Mouse (Mus musculus) layer of hippocampus, adult 2 months (tissue): Measurements from ENCODE around the gene Arl6ip5. TPM values are rescaled to one million over a fixed set of nuclear protein-coding genes. Genes with fewer than 3 reads are reported as not detected.

Experiments
- DNase-seq, 2 experiments: peaks; one replicate each; pipeline ENCODE4 v3.0.0; 2022; ENCODE audit warnings: low spot score in 2 of 2
- H3K27ac ChIP-seq: fragments of 200-600 bp; 2 replicates; pipeline ENCODE4 v1.8.1; 2022
- H3K4me3 ChIP-seq: fragments of 200-600 bp; 2 replicates; pipeline ENCODE4 v1.8.1; 2022; ENCODE audit warnings: mild to moderate bottlenecking
- CTCF ChIP-seq: fragments of 200-600 bp; conservative IDR thresholded peaks from 2 replicates; pipeline ENCODE4 v1.8.1; 2022; ENCODE audit warnings: antibody characterized with exemption, mild to moderate bottlenecking, moderate library complexity
- total RNA-seq, 2 experiments: library from RNA; stranded (reverse); gene quantifications; 2 replicates each; pipeline ENCODE4 v1.2.3; 2021

Gene Arl6ip5
- total RNA-seq, 2 experiments from 2014 or later = 176 to 180 TPM

DNA sequence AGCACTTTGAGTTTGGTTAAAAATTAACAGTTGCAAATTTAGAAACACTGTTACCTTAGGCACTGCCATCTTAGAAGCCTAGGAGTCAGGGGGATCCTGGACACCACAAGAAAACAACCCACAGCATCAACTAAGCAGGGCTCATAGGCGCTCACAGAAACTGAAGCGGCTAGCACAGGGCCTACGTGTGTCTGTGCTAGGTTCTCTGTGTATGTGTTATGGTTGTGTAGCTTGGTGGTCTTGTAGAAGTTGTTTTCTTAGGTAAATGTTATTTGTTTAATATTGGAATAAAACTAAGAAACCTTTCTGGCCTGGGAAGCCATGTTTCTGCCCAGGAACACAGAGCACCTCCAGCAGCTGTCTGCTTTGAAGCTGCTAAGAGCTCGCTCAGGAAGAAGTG is 738 bp upstream of the Arl6ip5 start:
- no peak for DNase-seq
- no peak for TF ChIP-seq CTCF
- Histone ChIP-seq H3K27ac (no peak overlapping the region), H3K4me3 (no peak overlapping the region)

GRCm38 (mm10) chr6:97210962-97211601 is 593 bp downstream of the Arl6ip5 start:
- H3K27ac ChIP-seq = peak overlapping the region; percentile 88
- H3K4me3 ChIP-seq = peak overlapping the region; percentile 98
- DNase-seq = no peak
- TF ChIP-seq CTCF = peak; percentile 27; the same call in 1 of the 2 replicates

- peak overlapping the region; percentile 98 for H3K4me3 ChIP-seq
- peak in 1 of 2 experiments; percentile 19 for DNase-seq
- peak overlapping the region; percentile 88 for H3K27ac ChIP-seq
- no peak for TF ChIP-seq CTCF
Observed at GRCm38 (mm10) chr6:97211981-97212380, 1.5 kb downstream of the Arl6ip5 start.

DNA sequence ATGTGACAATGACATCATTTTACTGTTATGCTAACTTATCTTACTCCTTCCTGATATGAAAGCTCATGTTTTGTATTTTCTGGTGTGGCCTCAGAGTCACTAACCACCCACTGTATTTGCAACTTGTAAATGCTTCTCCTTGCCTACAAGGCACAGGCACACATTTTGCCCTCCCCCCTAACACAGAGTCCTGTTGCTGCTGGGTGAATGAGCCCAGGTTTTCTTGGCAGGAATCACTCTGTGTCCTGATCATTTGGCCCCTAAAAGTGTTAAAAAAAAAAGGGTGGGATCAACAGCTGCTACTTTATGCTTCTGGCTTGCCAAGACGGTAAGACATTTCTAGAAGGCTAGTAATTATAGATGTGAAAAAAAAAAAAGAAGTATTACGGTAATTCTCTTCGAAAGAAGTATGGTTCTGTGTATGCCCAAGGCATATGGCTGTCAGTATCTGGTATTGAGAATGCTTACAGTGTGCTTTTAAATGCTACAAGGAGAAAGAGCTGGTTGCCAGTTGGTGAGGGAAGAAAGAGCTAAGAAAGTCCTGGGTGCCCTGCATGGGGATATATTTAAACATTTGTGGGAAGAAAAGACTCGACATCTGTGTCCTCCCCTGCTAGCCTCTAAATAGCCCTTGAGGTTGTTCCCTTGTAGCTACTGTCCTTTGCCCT is 5.8 kb downstream of the Arl6ip5 start:
- TF ChIP-seq CTCF = no peak
- no peak overlapping the region; the same call in 1 of the 2 replicates for H3K27ac ChIP-seq
- no peak for DNase-seq
- H3K4me3 ChIP-seq = no peak overlapping the region

GRCm38 (mm10) chr6:97220672-97221071 is 10.2 kb downstream of the Arl6ip5 start:
- H3K27ac ChIP-seq = peak overlapping the region; percentile 87; the same call in 1 of the 2 replicates
- H3K4me3 ChIP-seq = no peak overlapping the region
- no peak for DNase-seq
- no peak for TF ChIP-seq CTCF

- no peak for TF ChIP-seq CTCF
- H3K27ac ChIP-seq = peak overlapping the region; percentile 87
- DNase-seq = peak; percentile 65 to 84
- H3K4me3 ChIP-seq = peak overlapping the region; percentile 3; the same call in 1 of the 2 replicates
Observed at GRCm38 (mm10) chr6:97221205-97222025, 10.9 kb downstream of the Arl6ip5 start.

GRCm38 (mm10) chr6:97222321-97222720 is 11.8 kb downstream of the Arl6ip5 start:
- no peak for DNase-seq
- H3K27ac ChIP-seq = peak overlapping the region; percentile 87; the same call in 1 of the 2 replicates
- TF ChIP-seq CTCF = no peak
- H3K4me3 ChIP-seq = no peak overlapping the region

DNA sequence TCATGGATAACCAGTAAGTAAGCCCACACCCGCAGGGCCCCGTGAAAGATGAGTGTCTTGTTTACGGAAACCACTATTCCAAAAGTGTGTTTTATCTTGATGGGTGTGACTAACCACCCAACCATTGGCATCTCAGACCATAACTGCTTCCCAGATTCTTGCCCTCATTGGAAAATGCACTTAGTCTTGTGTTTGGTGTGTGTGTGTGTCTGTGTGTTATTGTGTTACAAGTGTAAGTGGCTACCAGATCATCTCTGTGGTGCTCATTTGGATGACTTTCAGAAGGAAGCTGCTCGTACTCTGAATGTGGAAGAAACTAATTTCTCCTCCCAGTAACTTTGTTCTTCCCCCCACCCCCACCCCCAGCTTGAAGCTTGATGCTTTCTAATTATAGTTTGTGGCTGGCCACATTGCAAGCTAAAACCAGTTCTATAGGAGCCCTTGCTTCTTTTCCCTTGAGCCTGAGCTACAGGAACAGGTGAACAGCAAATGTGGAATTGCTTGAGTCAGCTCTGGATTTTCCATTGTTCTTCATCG is 12.5 kb downstream of the Arl6ip5 start:
- no peak for DNase-seq
- Histone ChIP-seq H3K27ac (no peak overlapping the region), H3K4me3 (no peak overlapping the region)
- no peak for TF ChIP-seq CTCF

DNA sequence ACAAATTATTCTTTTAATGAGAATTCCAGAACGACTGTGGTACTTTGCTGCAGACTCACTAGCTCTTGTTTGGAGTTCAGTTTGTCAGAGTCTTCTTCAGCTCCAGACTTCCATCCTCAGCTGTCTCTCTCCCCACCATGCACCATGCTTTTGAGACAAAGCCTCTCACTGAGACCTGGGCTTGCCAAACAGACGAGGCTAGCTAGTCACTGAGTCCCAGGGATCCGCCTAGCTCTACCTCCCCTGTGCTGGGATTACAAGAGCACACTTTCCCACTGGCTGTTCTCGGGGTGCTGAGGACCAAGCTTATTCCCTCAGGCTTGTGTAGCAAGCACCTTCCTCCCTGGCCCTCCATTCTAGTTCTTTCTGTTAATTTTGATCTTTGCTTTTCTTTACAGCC is 13.1 kb downstream of the Arl6ip5 start:
- no peak for TF ChIP-seq CTCF
- H3K4me3 ChIP-seq = no peak overlapping the region
- no peak overlapping the region for H3K27ac ChIP-seq
- DNase-seq = no peak

GRCm38 (mm10) chr6:97224505-97224904 is 14.0 kb downstream of the Arl6ip5 start:
- H3K4me3 ChIP-seq = no peak overlapping the region
- no peak for DNase-seq
- no peak for TF ChIP-seq CTCF
- H3K27ac ChIP-seq = no peak overlapping the region

DNA sequence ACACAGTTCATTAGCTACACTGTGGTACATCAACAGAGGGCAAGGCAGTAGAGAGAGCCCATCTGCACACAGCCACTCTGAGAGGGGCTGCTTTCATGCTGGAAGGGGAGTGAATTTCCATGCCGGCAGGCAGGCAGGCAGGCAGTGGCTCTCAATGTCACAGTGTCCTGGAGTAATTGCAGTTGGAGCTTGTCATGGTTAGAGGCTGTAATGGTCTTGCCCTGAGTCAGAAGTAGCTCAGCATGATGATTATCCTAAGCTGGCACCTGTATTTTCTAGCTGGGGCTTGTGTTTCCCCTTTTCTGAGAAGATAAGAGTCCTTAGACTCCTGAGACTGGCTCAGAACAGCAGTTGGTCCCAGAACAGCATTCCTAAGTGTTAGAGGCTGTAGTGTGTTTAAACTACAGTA is 15.6 kb downstream of the Arl6ip5 start:
- no peak for TF ChIP-seq CTCF
- Histone ChIP-seq H3K4me3 (no peak overlapping the region), H3K27ac (no peak overlapping the region)
- DNase-seq = no peak

- DNase-seq = no peak
- H3K4me3 ChIP-seq = no peak overlapping the region
- no peak for TF ChIP-seq CTCF
Observed at GRCm38 (mm10) chr6:97227067-97227847, 16.8 kb downstream of the Arl6ip5 start.

More at GRCm38 (mm10) chr6:97227067-97227847, 16.8 kb downstream of the Arl6ip5 start:
- H3K27ac ChIP-seq = no peak overlapping the region
